Mouse (Mus musculus) heart, embryonic 14.5 days (tissue): ENCODE data around the gene Plscr1. TPM values are rescaled to one million over a fixed set of nuclear protein-coding genes. Genes with fewer than 3 reads are reported as not detected.

Experiments used
- ATAC-seq: fragments of 200-750 bp; cut with Nextera tagmentation; 2 replicates; pipeline ENCODE4 v1.8.0; 2017; ENCODE audit warnings: low read depth, moderate TSS enrichment; ENCODE audit not compliant: insufficient number of reproducible peaks, insufficient read depth, low FRiP score
- H3K27ac ChIP-seq, 2 experiments: fragments of 200-500 bp in 1 of 2; fragments of 300-500 bp in 1 of 2; sonication (generic) in 1 of 2; replicated peaks in 1 of 2; 2 replicates each; pipeline ENCODE4 v1.5.1; 2012 to 2014; ENCODE audit warnings: low read depth in 2 of 2, low read length in 2 of 2, control low read depth in 1 of 2, mild to moderate bottlenecking in 1 of 2, mixed read lengths in 1 of 2; ENCODE audit not compliant: control insufficient read depth in 1 of 2, insufficient read depth in 1 of 2
- H3K27me3 ChIP-seq: fragments of 300-500 bp; sonication (generic); 2 replicates; pipeline ENCODE4 v1.6.1; 2014; ENCODE audit warnings: mild to moderate bottlenecking, low read length, control low read depth; ENCODE audit not compliant: control insufficient read depth, insufficient read depth
- H3K36me3 ChIP-seq: fragments of 300-500 bp; sonication (generic); 2 replicates; pipeline ENCODE4 v1.6.1; 2014; ENCODE audit warnings: mild to moderate bottlenecking, control low read depth, low read length, mixed read lengths; ENCODE audit not compliant: control insufficient read depth, insufficient read depth
- H3K4me1 ChIP-seq, 2 experiments: fragments of 200-500 bp in 1 of 2; fragments of 300-500 bp in 1 of 2; sonication (generic) in 1 of 2; 2 replicates each; pipeline ENCODE4 v1.6.1; 2012 to 2014; ENCODE audit warnings: low read length in 2 of 2, control low read depth in 1 of 2, mixed read lengths in 1 of 2; ENCODE audit not compliant: control insufficient read depth in 2 of 2, insufficient read depth in 2 of 2
- H3K4me2 ChIP-seq: fragments of 300-500 bp; sonication (generic); 2 replicates; pipeline ENCODE4 v1.6.1; 2014; ENCODE audit warnings: mild to moderate bottlenecking, low read length
- H3K4me3 ChIP-seq, 2 experiments: fragments of 200-500 bp in 1 of 2; fragments of 300-500 bp in 1 of 2; sonication (generic) in 1 of 2; 2 replicates each; pipeline ENCODE4 v1.5.1; 2012 to 2014; ENCODE audit warnings: low read length in 2 of 2, mild to moderate bottlenecking in 2 of 2, control low read depth in 1 of 2, low read depth in 1 of 2, moderate library complexity in 1 of 2; ENCODE audit not compliant: control insufficient read depth in 1 of 2, insufficient read depth in 1 of 2
- H3K9ac ChIP-seq: fragments of 300-500 bp; sonication (generic); 2 replicates; pipeline ENCODE4 v1.6.1; 2014; ENCODE audit warnings: mild to moderate bottlenecking, low read length
- H3K9me3 ChIP-seq: fragments of 300-500 bp; sonication (generic); 2 replicates; pipeline ENCODE4 v1.6.1; 2016; ENCODE audit warnings: low read length, control low read depth; ENCODE audit not compliant: control insufficient read depth
- WGBS: fragments of 180-500 bp; shearing (Covaris S2); extraction: QIAGEN DNeasy Blood & Tissue Kit; methylation state at CpG from one replicate; pipeline ENCODE4 v1.1.7; 2014; 5-methylcytosine and 5-hydroxymethylcytosine counted together
- polyA plus RNA-seq: library from polyadenylated mRNA; unstranded; fragments of >200 nt; fragmentation: Nextera tagmentation; extraction: Ambion mirVana; gene quantifications from 2 replicates; pipeline ENCODE4 v1.2.1, GENCODE M21; 2014

The Plscr1 gene
- polyA plus RNA-seq, 1 experiment from 2014 or later: 29.9 TPM

GRCm38 (mm10) chr9:92292922-92293321 lies 43.4 kb downstream of the Plscr1 start:
- Histone ChIP-seq H3K27ac (no peak overlapping the region), H3K9me3 (no peaks in the 10 kb centered on the region), H3K27me3 (no peaks in the 10 kb centered on the region), H3K36me3 (peaks cover 13% of the 10 kb centered on the region), H3K4me3 (no peak overlapping the region), H3K9ac (no peak overlapping the region), H3K4me2 (no peak overlapping the region), H3K4me1 (no peaks in the 10 kb centered on the region)
- no peak for ATAC-seq
- 61% methylated on average over 3 of the region's 3 CpGs for WGBS

- Histone ChIP-seq H3K9ac (no peak overlapping the region), H3K36me3 (peaks cover 13% of the 10 kb centered on the region; the same call in 1 of the 2 replicates), H3K4me1 (peaks cover 2 to 3% of the 10 kb centered on the region in 2 experiments; a peak in 2 of 4 replicates), H3K4me2 (no peak overlapping the region), H3K27ac (no peak overlapping the region), H3K4me3 (no peak overlapping the region), H3K27me3 (no peaks in the 10 kb centered on the region), H3K9me3 (no peaks in the 10 kb centered on the region)
- ATAC-seq: no peak
- WGBS: 77% methylated on average over 2 of the region's 2 CpGs
These were observed 44.3 kb downstream of the Plscr1 start for GRCm38 (mm10) chr9:92293560-92294548.

DNA sequence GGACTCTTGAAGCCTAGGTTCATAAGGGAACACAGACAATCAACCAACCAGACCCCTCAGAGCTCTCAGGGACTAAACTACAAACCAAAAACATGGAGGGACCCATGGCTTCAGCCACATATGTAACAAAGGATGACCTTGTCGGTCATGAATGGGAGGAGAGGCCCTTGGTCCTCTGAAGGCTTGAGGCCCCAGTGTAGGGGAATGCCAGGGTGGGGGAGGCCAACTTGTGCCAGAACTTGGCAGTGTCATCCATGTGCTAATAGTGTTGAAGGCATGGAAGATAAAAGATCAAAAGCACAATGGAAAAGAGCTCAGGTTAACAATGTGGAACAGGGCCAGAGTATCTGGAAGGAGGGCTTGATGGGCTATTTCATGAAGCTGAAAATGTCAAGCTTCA lies 48.7 kb downstream of the Plscr1 start:
- Histone ChIP-seq H3K36me3 (no peaks in the 10 kb centered on the region), H3K4me2 (no peak overlapping the region), H3K27ac (no peak overlapping the region), H3K27me3 (no peaks in the 10 kb centered on the region), H3K4me3 (no peak overlapping the region), H3K4me1 (peaks cover 2 to 3% of the 10 kb centered on the region in 2 experiments; a peak in 2 of 4 replicates), H3K9ac (no peak overlapping the region), H3K9me3 (no peaks in the 10 kb centered on the region)
- WGBS: 45% methylated on average over 1 of the region's 1 CpGs
- ATAC-seq: no peak; the same call in 1 of the 2 replicates

DNA sequence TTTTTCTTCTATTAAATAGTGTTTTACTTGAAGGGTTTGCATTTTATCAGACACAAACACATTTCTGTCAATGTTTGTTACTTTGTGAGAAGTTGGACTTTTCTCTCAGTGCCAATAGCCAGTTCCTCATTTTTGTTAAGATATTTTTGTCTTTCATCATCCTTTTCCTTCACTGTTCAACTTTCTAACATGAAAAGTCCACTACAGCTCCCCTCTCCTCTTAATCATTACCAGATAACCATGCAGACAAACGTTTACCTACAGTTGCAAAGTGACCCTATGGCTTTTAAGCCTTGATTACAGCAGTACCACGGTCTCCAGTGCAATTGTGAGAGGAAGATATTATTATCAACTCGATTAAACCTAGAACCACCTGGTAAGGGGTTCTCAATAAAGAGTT lies 51.7 kb downstream of the Plscr1 start:
- Histone ChIP-seq H3K9me3 (no peaks in the 10 kb centered on the region), H3K4me2 (no peak overlapping the region), H3K27me3 (no peaks in the 10 kb centered on the region), H3K4me3 (no peak overlapping the region), H3K4me1 (peaks cover 2 to 3% of the 10 kb centered on the region in 2 experiments; a peak in 2 of 4 replicates), H3K9ac (no peak overlapping the region), H3K36me3 (no peaks in the 10 kb centered on the region), H3K27ac (no peak overlapping the region)
- no peak for ATAC-seq
- WGBS: 49% methylated on average over 3 of the region's 3 CpGs

DNA sequence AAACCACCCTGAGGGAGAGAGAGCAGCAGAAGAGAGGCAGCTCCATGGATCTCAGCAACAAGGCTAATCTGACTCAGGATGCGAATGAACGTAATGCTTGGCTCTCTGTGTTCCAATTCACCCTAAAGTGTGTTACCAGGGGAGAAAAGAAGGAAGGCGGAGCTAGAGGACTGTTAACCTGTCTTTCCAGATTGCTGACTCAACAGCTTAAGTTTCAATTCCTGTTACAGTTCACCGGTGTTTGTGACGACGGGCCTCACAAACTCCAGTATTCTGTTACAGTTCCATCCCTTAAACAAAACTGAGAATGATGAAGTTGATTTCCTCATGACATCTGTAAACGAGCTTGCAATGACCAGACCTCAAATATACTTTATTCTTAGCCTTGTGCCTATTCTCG lies 55.5 kb downstream of the Plscr1 start:
- ATAC-seq: no peak
- Histone ChIP-seq H3K9me3 (no peaks in the 10 kb centered on the region), H3K4me3 (no peak overlapping the region), H3K4me1 (no peaks in the 10 kb centered on the region), H3K36me3 (no peaks in the 10 kb centered on the region), H3K9ac (no peak overlapping the region), H3K4me2 (no peak overlapping the region), H3K27ac (no peak overlapping the region), H3K27me3 (no peaks in the 10 kb centered on the region)
- WGBS: 74% methylated on average over 8 of the region's 8 CpGs

DNA sequence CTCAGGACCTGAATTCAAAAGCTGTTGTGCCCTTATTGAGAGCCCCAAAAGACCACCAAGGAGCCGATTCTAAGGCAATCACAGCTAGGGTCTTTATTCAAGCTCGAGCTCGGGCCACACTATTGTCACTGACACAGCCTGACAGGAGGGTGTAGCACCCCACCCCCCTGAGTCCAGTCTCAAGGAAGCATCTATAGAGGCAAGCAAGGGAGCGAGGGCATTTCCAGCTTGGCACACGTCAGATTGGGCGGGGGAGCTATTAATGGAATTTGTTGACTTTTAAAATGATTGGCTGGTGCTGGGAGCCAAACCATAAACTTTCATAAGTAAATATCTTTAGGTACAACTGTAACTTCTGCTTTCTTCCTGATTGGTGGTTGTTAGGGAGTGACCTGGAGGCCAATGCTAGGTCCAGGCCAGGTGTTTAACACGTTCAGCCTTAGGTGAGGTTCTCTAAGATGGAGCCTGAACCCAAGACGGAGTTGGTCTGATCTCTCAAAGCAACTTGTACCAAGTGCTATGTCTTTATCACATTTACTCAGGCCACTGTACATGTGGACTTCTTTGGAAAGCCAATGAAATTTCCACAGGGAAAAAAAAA lies 56.2 kb downstream of the Plscr1 start:
- H3K27ac ChIP-seq: no peak overlapping the region
- H3K9ac ChIP-seq: no peak overlapping the region
- H3K9me3 ChIP-seq: no peaks in the 10 kb centered on the region
- no peak for ATAC-seq
- 83% methylated on average over 8 of the region's 8 CpGs for WGBS
- H3K4me1 ChIP-seq: no peaks in the 10 kb centered on the region
- no peaks in the 10 kb centered on the region for H3K36me3 ChIP-seq
- no peaks in the 10 kb centered on the region for H3K27me3 ChIP-seq
- no peak overlapping the region for H3K4me3 ChIP-seq
- H3K4me2 ChIP-seq: no peak overlapping the region

DNA sequence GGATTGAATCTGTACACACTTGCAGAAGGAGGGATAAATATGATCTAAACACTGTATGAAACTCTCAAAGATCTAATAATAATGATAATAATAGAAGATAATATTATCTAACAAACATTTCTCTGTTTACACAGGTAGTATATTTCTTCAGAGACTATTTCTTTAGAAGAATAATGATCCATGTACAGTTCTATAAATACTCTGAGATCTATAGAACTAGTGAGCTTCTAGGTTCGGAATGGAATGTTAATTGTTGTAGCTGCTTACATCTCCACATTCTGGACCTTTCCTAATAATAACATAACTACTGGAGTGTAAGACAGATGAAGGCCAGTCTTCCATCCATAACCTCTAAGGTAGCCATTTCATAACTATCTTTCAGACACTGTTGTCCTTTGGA lies 59.5 kb downstream of the Plscr1 start, which contains the start of gene 1700057G04Rik:
TSS of gene 1700057G04Rik (plus strand) at position 301 of the 400 bp plus-strand sequence.
- Histone ChIP-seq H3K36me3 (no peaks in the 10 kb centered on the region), H3K4me3 (no peak within 1 kb of the TSS), H3K27ac (no peak within 1 kb of the TSS), H3K4me2 (no peak within 1 kb of the TSS), H3K9me3 (no peaks in the 10 kb centered on the region), H3K4me1 (no peaks in the 10 kb centered on the region), H3K9ac (no peak within 1 kb of the TSS), H3K27me3 (no peaks in the 10 kb centered on the region)
- WGBS: 56% methylated on average over 1 of the region's 1 CpGs
- no peak for ATAC-seq
